Mouse (Mus musculus): ENCODE results near the gene Ripor3. TPM values are rescaled to one million over a fixed set of nuclear protein-coding genes. Genes with fewer than 3 reads are reported as not detected.
A peak's percentile ranks its signal among the peaks of the same experiment; 100 is the strongest.

Ripor3 gene
- polyA plus RNA-seq, 1 experiment from 2014 or later: 1.1 TPM

GRCm38 (mm10) chr2:168023763-168024402 lies 13.5 kb upstream of the Ripor3 start:
- Histone ChIP-seq H3K4me1 (ENCODE audit: insufficient read depth, low read depth, low read length) (no peaks in the 10 kb centered on the region; the same call in 1 of the 2 replicates), H3K9me3 (ENCODE audit: low read length) (0 out of 2 replicates have a peak, but pooled peaks cover 2% of the 10 kb centered on the region), H3K4me3 (ENCODE audit: low read depth, low read length) (no peak overlapping the region), H3K4me2 (replicated peaks; ENCODE audit: low read depth, low read length) (no peak overlapping the region), H3K27ac (ENCODE audit: low read length) (no peak overlapping the region), H3K27me3 (replicated peaks; ENCODE audit: insufficient read depth, low read length) (no peaks in the 10 kb centered on the region), H3K9ac (replicated peaks; ENCODE audit: low read depth) (no peak overlapping the region), H3K36me3 (ENCODE audit: insufficient read depth, low read length) (no peaks in the 10 kb centered on the region)
- DNase-seq (ENCODE audit: low spot score) (no peak), ATAC-seq (no peak)
- WGBS: 63% methylated on average over 3 of the region's 3 CpGs
- no peak for TF ChIP-seq CTCF (IDR thresholded peaks at IDR 0.05)
- no peak for TF ChIP-seq EP300 (IDR thresholded peaks at IDR 0.05)

GRCm38 (mm10) chr2:168019201-168019715 lies 8.8 kb upstream of the Ripor3 start:
- no peak overlapping the region for H3K4me2 ChIP-seq (replicated peaks; ENCODE audit: low read depth, low read length)
- H3K9ac ChIP-seq (replicated peaks; ENCODE audit: low read depth): no peak overlapping the region
- TF ChIP-seq EP300 (IDR thresholded peaks at IDR 0.05) (no peak), CTCF (IDR thresholded peaks at IDR 0.05) (no peak)
- no peaks in the 10 kb centered on the region for H3K36me3 ChIP-seq (ENCODE audit: insufficient read depth, low read length)
- ATAC-seq: peak; percentile 60
- H3K4me3 ChIP-seq (ENCODE audit: low read depth, low read length): no peak overlapping the region
- no peaks in the 10 kb centered on the region for H3K9me3 ChIP-seq (ENCODE audit: low read length)
- WGBS: 28% methylated on average over 9 of the region's 9 CpGs
- no peaks in the 10 kb centered on the region for H3K27me3 ChIP-seq (replicated peaks; ENCODE audit: insufficient read depth, low read length)
- no peaks in the 10 kb centered on the region; the same call in 1 of the 2 replicates for H3K4me1 ChIP-seq (ENCODE audit: insufficient read depth, low read depth, low read length)
- peak; percentile 75 for DNase-seq (ENCODE audit: low spot score)
- H3K27ac ChIP-seq (ENCODE audit: low read length): peak overlapping the region; percentile 49

DNA sequence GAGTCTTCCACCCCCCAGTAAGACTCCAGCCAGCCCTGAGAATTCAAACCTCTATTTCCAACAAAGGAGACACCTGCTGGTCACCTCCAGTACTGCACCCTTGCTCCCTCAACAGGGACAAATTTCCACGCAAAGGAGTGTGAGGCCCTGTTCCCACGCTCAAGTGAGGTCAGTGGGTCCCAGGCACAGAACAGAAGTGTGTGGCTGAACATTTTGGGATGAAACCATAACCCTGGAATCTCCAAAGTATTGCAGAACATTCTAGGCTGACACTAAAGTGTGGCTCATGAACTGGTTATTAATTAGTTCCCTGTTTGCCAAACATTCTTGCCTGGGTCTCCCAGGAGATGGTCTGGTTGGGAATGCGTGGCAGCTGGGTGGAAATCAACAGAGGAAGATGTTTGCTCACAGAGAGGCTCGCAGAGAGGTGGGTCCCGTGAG lies 6.6 kb upstream of the Ripor3 start:
- no peaks in the 10 kb centered on the region for H3K9me3 ChIP-seq (ENCODE audit: low read length)
- TF ChIP-seq CTCF (IDR thresholded peaks at IDR 0.05): peak; percentile 92
- TF ChIP-seq EP300 (IDR thresholded peaks at IDR 0.05): no peak
- no peak overlapping the region for H3K4me2 ChIP-seq (replicated peaks; ENCODE audit: low read depth, low read length)
- H3K9ac ChIP-seq (replicated peaks; ENCODE audit: low read depth): no peak overlapping the region
- H3K4me1 ChIP-seq (ENCODE audit: insufficient read depth, low read depth, low read length): no peaks in the 10 kb centered on the region; the same call in 1 of the 2 replicates
- no peaks in the 10 kb centered on the region for H3K27me3 ChIP-seq (replicated peaks; ENCODE audit: insufficient read depth, low read length)
- peak; percentile 39 for ATAC-seq
- 8% methylated on average over 5 of the region's 5 CpGs for WGBS
- H3K36me3 ChIP-seq (ENCODE audit: insufficient read depth, low read length): no peaks in the 10 kb centered on the region
- peak overlapping the region; percentile 57; the same call in 1 of the 2 replicates for H3K27ac ChIP-seq (ENCODE audit: low read length)
- H3K4me3 ChIP-seq (ENCODE audit: low read depth, low read length): no peak overlapping the region
- peak; percentile 78 for DNase-seq (ENCODE audit: low spot score)

GRCm38 (mm10) chr2:168010893-168011292 lies 475 bp upstream of the Ripor3 start:
- TF ChIP-seq CTCF (IDR thresholded peaks at IDR 0.05): no peak
- TF ChIP-seq EP300 (IDR thresholded peaks at IDR 0.05): no peak
- Histone ChIP-seq H3K27ac (ENCODE audit: low read length) (no peak overlapping the region), H3K36me3 (ENCODE audit: insufficient read depth, low read length) (no peaks in the 10 kb centered on the region), H3K9me3 (ENCODE audit: low read length) (no peaks in the 10 kb centered on the region), H3K4me2 (replicated peaks; ENCODE audit: low read depth, low read length) (no peak overlapping the region), H3K27me3 (replicated peaks; ENCODE audit: insufficient read depth, low read length) (no peaks in the 10 kb centered on the region), H3K4me1 (ENCODE audit: insufficient read depth, low read depth, low read length) (no peaks in the 10 kb centered on the region), H3K4me3 (ENCODE audit: low read depth, low read length) (no peak overlapping the region), H3K9ac (replicated peaks; ENCODE audit: low read depth) (no peak overlapping the region)
- ATAC-seq (no peak), DNase-seq (ENCODE audit: low spot score) (no peak)
- WGBS: 38% methylated on average over 11 of the region's 11 CpGs

- TF ChIP-seq CTCF (IDR thresholded peaks at IDR 0.05) (no peak), EP300 (IDR thresholded peaks at IDR 0.05) (no peak)
- Histone ChIP-seq H3K9me3 (ENCODE audit: low read length) (no peaks in the 10 kb centered on the region), H3K27ac (ENCODE audit: low read length) (no peak overlapping the region), H3K4me2 (replicated peaks; ENCODE audit: low read depth, low read length) (no peak overlapping the region), H3K4me3 (ENCODE audit: low read depth, low read length) (no peak overlapping the region), H3K27me3 (replicated peaks; ENCODE audit: insufficient read depth, low read length) (no peaks in the 10 kb centered on the region), H3K4me1 (ENCODE audit: insufficient read depth, low read depth, low read length) (no peaks in the 10 kb centered on the region), H3K9ac (replicated peaks; ENCODE audit: low read depth) (no peak overlapping the region), H3K36me3 (ENCODE audit: insufficient read depth, low read length) (no peaks in the 10 kb centered on the region)
- WGBS: 96% methylated on average over 3 of the region's 3 CpGs
- ATAC-seq (no peak), DNase-seq (ENCODE audit: low spot score) (no peak)
Measured at GRCm38 (mm10) chr2:168008132-168008531, 2.3 kb downstream of the Ripor3 start.

DNA sequence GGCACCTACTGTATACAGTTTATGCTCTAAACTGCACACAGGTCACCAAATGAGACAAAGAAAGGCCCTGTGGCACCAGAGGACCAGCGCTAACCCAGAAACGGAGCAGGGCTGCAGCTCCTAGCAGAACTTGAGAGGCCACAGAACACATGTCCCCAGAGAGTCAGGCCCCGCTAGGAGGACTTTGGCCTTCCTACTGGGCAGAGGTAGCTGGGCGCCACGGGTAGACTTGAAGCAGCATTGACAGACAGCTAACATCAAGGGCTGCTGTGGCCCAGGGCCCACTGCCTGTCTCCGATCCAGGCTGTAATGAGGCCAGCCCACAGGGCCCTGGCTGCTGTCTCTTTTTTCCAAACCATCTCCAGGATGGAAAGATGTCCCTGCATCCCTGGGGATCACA lies 3.9 kb downstream of the Ripor3 start:
- Histone ChIP-seq H3K9me3 (ENCODE audit: low read length) (no peaks in the 10 kb centered on the region), H3K4me2 (replicated peaks; ENCODE audit: low read depth, low read length) (no peak overlapping the region), H3K27me3 (replicated peaks; ENCODE audit: insufficient read depth, low read length) (no peaks in the 10 kb centered on the region), H3K4me1 (ENCODE audit: insufficient read depth, low read depth, low read length) (peaks cover 7% of the 10 kb centered on the region; the same call in 1 of the 2 replicates), H3K4me3 (ENCODE audit: low read depth, low read length) (no peak overlapping the region), H3K27ac (ENCODE audit: low read length) (no peak overlapping the region), H3K9ac (replicated peaks; ENCODE audit: low read depth) (no peak overlapping the region), H3K36me3 (ENCODE audit: insufficient read depth, low read length) (no peaks in the 10 kb centered on the region)
- ATAC-seq (no peak), DNase-seq (ENCODE audit: low spot score) (no peak)
- TF ChIP-seq CTCF (IDR thresholded peaks at IDR 0.05): no peak
- no peak for TF ChIP-seq EP300 (IDR thresholded peaks at IDR 0.05)
- 89% methylated on average over 6 of the region's 6 CpGs for WGBS

Measured in lung, postnatal 0 days (tissue).